Mouse (Mus musculus): Measurements from ENCODE around the gene Cfap221.

The Cfap221 gene

GRCm38 (mm10) chr1:119996798-119997581 lies at the start of gene Cfap221:
Gene Cfap221 (minus strand): TSS chr1:119997234.
- peak; percentile 25 to 46 for DNase-seq (ENCODE audit: low spot score in 2 of 2)

- no peak for DNase-seq (ENCODE audit: low spot score in 2 of 2)
These were observed 47.5 kb upstream of the Cfap221 start for GRCm38 (mm10) chr1:120044584-120044983.

GRCm38 (mm10) chr1:120042421-120042820 lies 45.4 kb upstream of the Cfap221 start:
- DNase-seq (ENCODE audit: low spot score in 2 of 2): no peak

GRCm38 (mm10) chr1:120038594-120038993 lies 41.6 kb upstream of the Cfap221 start:
- DNase-seq (ENCODE audit: low spot score in 2 of 2): no peak

- DNase-seq (ENCODE audit: low spot score in 2 of 2): no peak
These were observed 40.1 kb upstream of the Cfap221 start for GRCm38 (mm10) chr1:120037021-120037683.

GRCm38 (mm10) chr1:120035456-120036034 lies 38.5 kb upstream of the Cfap221 start:
- no peak for DNase-seq (ENCODE audit: low spot score in 2 of 2)

GRCm38 (mm10) chr1:120034793-120035192 lies 37.8 kb upstream of the Cfap221 start:
- no peak for DNase-seq (ENCODE audit: low spot score in 2 of 2)

GRCm38 (mm10) chr1:120033469-120033854 lies 36.4 kb upstream of the Cfap221 start:
- no peak for DNase-seq (ENCODE audit: low spot score in 2 of 2)

GRCm38 (mm10) chr1:120032804-120033468 lies 35.9 kb upstream of the Cfap221 start:
- peak; percentile 42 to 78 for DNase-seq (ENCODE audit: low spot score in 2 of 2)

GRCm38 (mm10) chr1:120030474-120030873 lies 33.4 kb upstream of the Cfap221 start:
- peak in 1 of 2 experiments; percentile 26 for DNase-seq (ENCODE audit: low spot score in 2 of 2)

GRCm38 (mm10) chr1:120027693-120028092 lies 30.7 kb upstream of the Cfap221 start:
- DNase-seq (ENCODE audit: low spot score in 2 of 2): peak in 1 of 2 experiments; percentile 62

- no peak for DNase-seq (ENCODE audit: low spot score in 2 of 2)
These were observed 28.0 kb upstream of the Cfap221 start for GRCm38 (mm10) chr1:120025050-120025439.

GRCm38 (mm10) chr1:120024331-120025049 lies 27.5 kb upstream of the Cfap221 start:
- no peak for DNase-seq (ENCODE audit: low spot score in 2 of 2)

- no peak for DNase-seq (ENCODE audit: low spot score in 2 of 2)
These were observed 24.9 kb upstream of the Cfap221 start for GRCm38 (mm10) chr1:120021951-120022350.

GRCm38 (mm10) chr1:120020322-120020897 lies 23.4 kb upstream of the Cfap221 start:
- no peak for DNase-seq (ENCODE audit: low spot score in 2 of 2)

GRCm38 (mm10) chr1:120019428-120019827 lies 22.4 kb upstream of the Cfap221 start:
- DNase-seq (ENCODE audit: low spot score in 2 of 2): no peak

- no peak for DNase-seq (ENCODE audit: low spot score in 2 of 2)
These were observed 21.9 kb upstream of the Cfap221 start for GRCm38 (mm10) chr1:120018900-120019299.

GRCm38 (mm10) chr1:120016240-120016639 lies 19.2 kb upstream of the Cfap221 start:
- no peak for DNase-seq (ENCODE audit: low spot score in 2 of 2)

- peak; percentile 50 to 69 for DNase-seq (ENCODE audit: low spot score in 2 of 2)
These were observed 16.1 kb upstream of the Cfap221 start for GRCm38 (mm10) chr1:120013111-120013510.

GRCm38 (mm10) chr1:120012638-120013037 lies 15.6 kb upstream of the Cfap221 start:
- no peak for DNase-seq (ENCODE audit: low spot score in 2 of 2)
